Mouse (Mus musculus): ENCODE data around the gene Afap1l2. TPM values are rescaled to one million over a fixed set of nuclear protein-coding genes. Genes with fewer than 3 reads are reported as not detected.

Afap1l2 gene
- polyA plus RNA-seq, 1 experiment: 0.90 TPM

DNA sequence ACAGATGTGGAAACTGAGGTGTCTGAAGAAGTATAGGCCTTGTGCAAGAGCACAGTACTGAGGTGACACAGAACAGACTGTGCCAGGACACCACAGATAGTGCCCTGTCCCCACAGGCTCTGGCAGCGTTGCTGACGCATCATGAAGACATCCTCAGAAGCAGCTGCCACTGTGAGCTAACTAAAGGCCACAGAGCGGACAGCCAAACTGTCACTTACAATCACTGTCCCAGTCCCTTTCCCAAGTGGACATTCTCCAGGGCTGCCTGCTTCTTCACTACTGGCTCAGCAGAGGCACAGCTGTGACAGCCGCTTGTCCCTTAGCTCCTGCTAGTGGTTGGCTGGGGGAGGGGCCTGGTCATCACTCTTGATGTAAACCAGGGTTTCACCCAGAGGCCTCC, 33.9 kb downstream of the Afap1l2 start:
- Histone ChIP-seq H3K79me2 (ENCODE audit: control insufficient read depth, insufficient read depth) (no peaks in the 10 kb centered on the region), H3K27me3 (ENCODE audit: control insufficient read depth, insufficient read depth, insufficient read length) (no peaks in the 10 kb centered on the region), H3ac (ENCODE audit: control insufficient read depth, insufficient read length, low read depth) (no peak overlapping the region), H3K36me3 (ENCODE audit: control insufficient read depth, insufficient read depth) (no peaks in the 10 kb centered on the region), H3K4me3 (ENCODE audit: insufficient read depth, poor library complexity, severe bottlenecking) (no peak overlapping the region), H3K79me3 (ENCODE audit: low read depth) (no peaks in the 10 kb centered on the region)
- TF ChIP-seq CTCF (IDR thresholded peaks at IDR 0.05; ENCODE audit: control insufficient read depth, insufficient read depth, insufficient read length) (no peak), USF1 (IDR thresholded peaks at IDR 0.05; ENCODE audit: low read depth) (no peak), FOSL1 (IDR thresholded peaks at IDR 0.05; ENCODE audit: insufficient read depth, low read length, poor library complexity, severe bottlenecking) (no peak), MYOG (IDR thresholded peaks at IDR 0.05; ENCODE audit: control insufficient read depth, extremely low read depth, insufficient read length) (no peak), MAX (IDR thresholded peaks at IDR 0.05) (no peak), CEBPB (IDR thresholded peaks at IDR 0.05; ENCODE audit: low read depth) (no peak), MYOD1 (IDR thresholded peaks at IDR 0.05; ENCODE audit: control insufficient read depth, insufficient read length, low read depth) (no peak)

DNA sequence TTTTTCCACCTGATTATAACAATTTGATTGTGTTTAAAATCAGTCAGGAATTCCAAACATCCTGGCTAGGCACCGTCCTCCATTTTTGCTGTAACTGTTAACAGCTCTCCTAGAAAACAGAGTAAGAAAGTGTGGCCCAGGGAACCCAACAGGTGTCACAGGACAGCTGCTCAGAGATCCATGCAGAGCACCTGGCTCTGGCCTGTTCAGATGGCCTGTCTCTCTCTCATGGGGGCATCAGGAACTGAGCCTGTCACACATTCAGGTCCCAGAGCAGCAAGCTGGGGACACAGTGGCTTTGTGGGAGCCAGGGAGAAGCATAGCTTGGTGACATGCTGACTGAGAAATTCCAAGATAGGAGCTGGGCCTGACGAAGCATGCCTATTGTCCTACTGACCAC, 35.3 kb downstream of the Afap1l2 start:
- TF ChIP-seq USF1 (IDR thresholded peaks at IDR 0.05; ENCODE audit: low read depth) (no peak), MAX (IDR thresholded peaks at IDR 0.05) (no peak), MYOD1 (IDR thresholded peaks at IDR 0.05; ENCODE audit: control insufficient read depth, insufficient read length, low read depth) (no peak), CEBPB (IDR thresholded peaks at IDR 0.05; ENCODE audit: low read depth) (no peak), MYOG (IDR thresholded peaks at IDR 0.05; ENCODE audit: control insufficient read depth, extremely low read depth, insufficient read length) (no peak), CTCF (IDR thresholded peaks at IDR 0.05; ENCODE audit: control insufficient read depth, insufficient read depth, insufficient read length) (no peak), FOSL1 (IDR thresholded peaks at IDR 0.05; ENCODE audit: insufficient read depth, low read length, poor library complexity, severe bottlenecking) (no peak)
- Histone ChIP-seq H3ac (ENCODE audit: control insufficient read depth, insufficient read length, low read depth) (no peak overlapping the region), H3K36me3 (ENCODE audit: control insufficient read depth, insufficient read depth) (no peaks in the 10 kb centered on the region), H3K79me3 (ENCODE audit: low read depth) (no peaks in the 10 kb centered on the region), H3K27me3 (ENCODE audit: control insufficient read depth, insufficient read depth, insufficient read length) (no peaks in the 10 kb centered on the region), H3K4me3 (ENCODE audit: insufficient read depth, poor library complexity, severe bottlenecking) (no peak overlapping the region), H3K79me2 (ENCODE audit: control insufficient read depth, insufficient read depth) (no peaks in the 10 kb centered on the region)

GRCm38 (mm10) chr19:56971347-56971746, 36.7 kb downstream of the Afap1l2 start:
- no peaks in the 10 kb centered on the region for H3K27me3 ChIP-seq (ENCODE audit: control insufficient read depth, insufficient read depth, insufficient read length)
- TF ChIP-seq CTCF (IDR thresholded peaks at IDR 0.05; ENCODE audit: control insufficient read depth, insufficient read depth, insufficient read length) (no peak), USF1 (IDR thresholded peaks at IDR 0.05; ENCODE audit: low read depth) (no peak), CEBPB (IDR thresholded peaks at IDR 0.05; ENCODE audit: low read depth) (no peak)
- H3K79me3 ChIP-seq (ENCODE audit: low read depth): no peaks in the 10 kb centered on the region
- no peaks in the 10 kb centered on the region for H3K79me2 ChIP-seq (ENCODE audit: control insufficient read depth, insufficient read depth)
- H3K36me3 ChIP-seq (ENCODE audit: control insufficient read depth, insufficient read depth): no peaks in the 10 kb centered on the region
- H3K4me3 ChIP-seq (ENCODE audit: insufficient read depth, poor library complexity, severe bottlenecking): no peak overlapping the region
- no peak overlapping the region for H3ac ChIP-seq (ENCODE audit: control insufficient read depth, insufficient read length, low read depth)

GRCm38 (mm10) chr19:56963876-56964275, 44.2 kb downstream of the Afap1l2 start:
- Histone ChIP-seq H3K79me3 (ENCODE audit: low read depth) (no peaks in the 10 kb centered on the region), H3K36me3 (ENCODE audit: control insufficient read depth, insufficient read depth) (no peaks in the 10 kb centered on the region), H3K79me2 (ENCODE audit: control insufficient read depth, insufficient read depth) (no peaks in the 10 kb centered on the region), H3K27me3 (ENCODE audit: control insufficient read depth, insufficient read depth, insufficient read length) (no peaks in the 10 kb centered on the region), H3K4me3 (ENCODE audit: insufficient read depth, poor library complexity, severe bottlenecking) (no peak overlapping the region), H3ac (ENCODE audit: control insufficient read depth, insufficient read length, low read depth) (no peak overlapping the region)
- TF ChIP-seq USF1 (IDR thresholded peaks at IDR 0.05; ENCODE audit: low read depth) (no peak), MAX (IDR thresholded peaks at IDR 0.05) (no peak), CTCF (IDR thresholded peaks at IDR 0.05; ENCODE audit: control insufficient read depth, insufficient read depth, insufficient read length) (no peak), MYOD1 (IDR thresholded peaks at IDR 0.05; ENCODE audit: control insufficient read depth, insufficient read length, low read depth) (no peak)

- Histone ChIP-seq H3K36me3 (ENCODE audit: control insufficient read depth, insufficient read depth) (no peaks in the 10 kb centered on the region), H3K4me3 (ENCODE audit: insufficient read depth, poor library complexity, severe bottlenecking) (no peak overlapping the region), H3K79me2 (ENCODE audit: control insufficient read depth, insufficient read depth) (no peaks in the 10 kb centered on the region), H3K27me3 (ENCODE audit: control insufficient read depth, insufficient read depth, insufficient read length) (no peaks in the 10 kb centered on the region), H3ac (ENCODE audit: control insufficient read depth, insufficient read length, low read depth) (no peak overlapping the region), H3K79me3 (ENCODE audit: low read depth) (no peaks in the 10 kb centered on the region)
- no peak for TF ChIP-seq FOSL1 (IDR thresholded peaks at IDR 0.05; ENCODE audit: insufficient read depth, low read length, poor library complexity, severe bottlenecking)
- TF ChIP-seq CEBPB (IDR thresholded peaks at IDR 0.05; ENCODE audit: low read depth): no peak
- no peak for TF ChIP-seq USF1 (IDR thresholded peaks at IDR 0.05; ENCODE audit: low read depth)
- no peak for TF ChIP-seq MYOD1 (IDR thresholded peaks at IDR 0.05; ENCODE audit: control insufficient read depth, insufficient read length, low read depth)
- no peak for TF ChIP-seq MYOG (IDR thresholded peaks at IDR 0.05; ENCODE audit: control insufficient read depth, extremely low read depth, insufficient read length)
- TF ChIP-seq MAX (IDR thresholded peaks at IDR 0.05): no peak
- TF ChIP-seq CTCF (IDR thresholded peaks at IDR 0.05; ENCODE audit: control insufficient read depth, insufficient read depth, insufficient read length): no peak
Measured at GRCm38 (mm10) chr19:56959601-56960000, 48.4 kb downstream of the Afap1l2 start.

GRCm38 (mm10) chr19:56959057-56959456, 49.0 kb downstream of the Afap1l2 start:
- TF ChIP-seq CTCF (IDR thresholded peaks at IDR 0.05; ENCODE audit: control insufficient read depth, insufficient read depth, insufficient read length) (no peak), MYOD1 (IDR thresholded peaks at IDR 0.05; ENCODE audit: control insufficient read depth, insufficient read length, low read depth) (no peak), CEBPB (IDR thresholded peaks at IDR 0.05; ENCODE audit: low read depth) (no peak), MAX (IDR thresholded peaks at IDR 0.05) (no peak), MYOG (IDR thresholded peaks at IDR 0.05; ENCODE audit: control insufficient read depth, extremely low read depth, insufficient read length) (no peak), USF1 (IDR thresholded peaks at IDR 0.05; ENCODE audit: low read depth) (no peak), FOSL1 (IDR thresholded peaks at IDR 0.05; ENCODE audit: insufficient read depth, low read length, poor library complexity, severe bottlenecking) (no peak)
- H3ac ChIP-seq (ENCODE audit: control insufficient read depth, insufficient read length, low read depth): no peak overlapping the region
- H3K79me3 ChIP-seq (ENCODE audit: low read depth): no peaks in the 10 kb centered on the region
- H3K79me2 ChIP-seq (ENCODE audit: control insufficient read depth, insufficient read depth): no peaks in the 10 kb centered on the region
- H3K27me3 ChIP-seq (ENCODE audit: control insufficient read depth, insufficient read depth, insufficient read length): no peaks in the 10 kb centered on the region
- no peak overlapping the region for H3K4me3 ChIP-seq (ENCODE audit: insufficient read depth, poor library complexity, severe bottlenecking)
- H3K36me3 ChIP-seq (ENCODE audit: control insufficient read depth, insufficient read depth): no peaks in the 10 kb centered on the region
